Mouse (Mus musculus): ENCODE measurements at regions not wholly inside any gene's neighbourhood (a gene's known extent, or its start where the extent isn't known, plus 50 kb on each side); places are given as distances from the start of the nearest gene placed in this dataset.

GRCm38 (mm10) chr14:39532689-39533088, 59.8 kb upstream of the Nrg3 start:
- DNase-seq (ENCODE audit: low read depth, low spot score), result peak; percentile 50

Data from 3T3-L1 (cell line).